Mouse (Mus musculus) bone marrow macrophage, adult 2 months (primary cell): ENCODE results near the gene Opalin.

Experiments
- CTCF ChIP-seq: IDR thresholded peaks from 2 replicates; pipeline ENCODE4 v1.5.1; 2012; ENCODE audit warnings: low read depth, mild to moderate bottlenecking, low read length, moderate library complexity
- POLR2A ChIP-seq: IDR thresholded peaks from 2 replicates; pipeline ENCODE4 v1.6.1; 2012; ENCODE audit warnings: mild to moderate bottlenecking, low read depth, low read length, borderline replicate concordance

- TF ChIP-seq CTCF = no peak
- no peak for TF ChIP-seq POLR2A
These were observed 41.4 kb upstream of the Opalin start for GRCm38 (mm10) chr19:41118346-41118745.
